Mouse (Mus musculus): ENCODE results near the gene Lrrfip2. TPM values are rescaled to one million over a fixed set of nuclear protein-coding genes. Genes with fewer than 3 reads are reported as not detected.

Lrrfip2 gene
- total and polyA plus RNA-seq, 3 experiments = 16.6 to 30.9 (median 25.2) TPM

- no peaks in the 10 kb centered on the region for H3K27me3 ChIP-seq (replicated peaks)
- H3K4me3 ChIP-seq (replicated peaks in 1 of 3; ENCODE audit: low read depth in 2 of 3, low read length in 2 of 3, poor library complexity in 1 of 3) = no peak overlapping the region
- dilution Hi-C loops (cut with MboI; ENCODE audit: extremely low pct_ligation_motif_present, extremely low pct_unique_long_range_greater_than_20kb, low sequenced_read_pairs) (no loop called here), in situ Hi-C loops (cut with MboI; ENCODE audit: low pct_ligation_motif_present, low pct_unique_long_range_greater_than_20kb, low sequenced_read_pairs) (no loop called here)
- no peak for TF ChIP-seq UBTF (IDR thresholded peaks at IDR 0.05; ENCODE audit: low read depth, low read length)
- H3K4me1 ChIP-seq (ENCODE audit: control insufficient read depth in 1 of 2, insufficient read depth in 2 of 2) = peaks cover 7 to 23% of the 10 kb centered on the region in 2 experiments
- DNase-seq (ENCODE audit: extremely low read depth) = no peak
- no peak overlapping the region for H3K27ac ChIP-seq (ENCODE audit: insufficient read depth, low read depth)
- H3K9me3 ChIP-seq (replicated peaks; ENCODE audit: low read length) = peaks cover 9% of the 10 kb centered on the region
- H3K79me2 ChIP-seq (replicated peaks; ENCODE audit: control insufficient read depth, extremely low read depth, insufficient read depth, poor library complexity, severe bottlenecking) = no peaks in the 10 kb centered on the region
- no peaks in the 10 kb centered on the region for H3K36me3 ChIP-seq (replicated peaks in 1 of 2; ENCODE audit: control insufficient read depth in 1 of 2, insufficient read depth in 1 of 2, low read length in 1 of 2)
- H3K9ac ChIP-seq (ENCODE audit: insufficient read depth, low read depth) = no peak overlapping the region
- H3K4me2 ChIP-seq (ENCODE audit: insufficient read depth, low read depth, poor library complexity, severe bottlenecking) = no peak overlapping the region
These were observed 36.6 kb upstream of the Lrrfip2 start for GRCm38 (mm10) chr9:111080801-111081200.

GRCm38 (mm10) chr9:111081765-111082164 lies 35.6 kb upstream of the Lrrfip2 start:
- Histone ChIP-seq H3K9ac (ENCODE audit: insufficient read depth, low read depth) (no peak overlapping the region), H3K4me1 (ENCODE audit: control insufficient read depth in 1 of 2, insufficient read depth in 2 of 2) (peaks cover 9 to 25% of the 10 kb centered on the region in 2 experiments), H3K27ac (ENCODE audit: insufficient read depth, low read depth) (no peak overlapping the region), H3K4me2 (ENCODE audit: insufficient read depth, low read depth, poor library complexity, severe bottlenecking) (no peak overlapping the region), H3K79me2 (replicated peaks; ENCODE audit: control insufficient read depth, extremely low read depth, insufficient read depth, poor library complexity, severe bottlenecking) (no peaks in the 10 kb centered on the region), H3K27me3 (replicated peaks) (no peaks in the 10 kb centered on the region), H3K9me3 (replicated peaks; ENCODE audit: low read length) (peaks cover 7% of the 10 kb centered on the region), H3K36me3 (replicated peaks in 1 of 2; ENCODE audit: control insufficient read depth in 1 of 2, insufficient read depth in 1 of 2, low read length in 1 of 2) (no peaks in the 10 kb centered on the region), H3K4me3 (replicated peaks in 1 of 3; ENCODE audit: low read depth in 2 of 3, low read length in 2 of 3, poor library complexity in 1 of 3) (no peak overlapping the region)
- no peak for TF ChIP-seq JUND (conservative IDR thresholded peaks at IDR 0.05; ENCODE audit: low read depth, low read length)
- TF ChIP-seq PAX5 (IDR thresholded peaks at IDR 0.05; ENCODE audit: low read length) = no peak
- in situ Hi-C loops (cut with MboI; ENCODE audit: low pct_ligation_motif_present, low pct_unique_long_range_greater_than_20kb, low sequenced_read_pairs) (no loop called here), dilution Hi-C loops (cut with MboI; ENCODE audit: extremely low pct_ligation_motif_present, extremely low pct_unique_long_range_greater_than_20kb, low sequenced_read_pairs) (no loop called here)
- no peak for DNase-seq (ENCODE audit: extremely low read depth)

GRCm38 (mm10) chr9:111085329-111085728 lies 32.1 kb upstream of the Lrrfip2 start:
- Histone ChIP-seq H3K4me1 (ENCODE audit: control insufficient read depth in 1 of 2, insufficient read depth in 2 of 2) (peaks cover 13 to 31% of the 10 kb centered on the region in 2 experiments), H3K4me2 (ENCODE audit: insufficient read depth, low read depth, poor library complexity, severe bottlenecking) (no peak overlapping the region), H3K9me3 (replicated peaks; ENCODE audit: low read length) (no peaks in the 10 kb centered on the region), H3K4me3 (replicated peaks in 1 of 3; ENCODE audit: low read depth in 2 of 3, low read length in 2 of 3, poor library complexity in 1 of 3) (no peak overlapping the region), H3K27me3 (replicated peaks) (peaks cover 2% of the 10 kb centered on the region), H3K27ac (ENCODE audit: insufficient read depth, low read depth) (no peak overlapping the region), H3K79me2 (replicated peaks; ENCODE audit: control insufficient read depth, extremely low read depth, insufficient read depth, poor library complexity, severe bottlenecking) (no peaks in the 10 kb centered on the region), H3K36me3 (replicated peaks in 1 of 2; ENCODE audit: control insufficient read depth in 1 of 2, insufficient read depth in 1 of 2, low read length in 1 of 2) (no peaks in the 10 kb centered on the region), H3K9ac (ENCODE audit: insufficient read depth, low read depth) (no peak overlapping the region)
- dilution Hi-C loops (cut with MboI; ENCODE audit: extremely low pct_ligation_motif_present, extremely low pct_unique_long_range_greater_than_20kb, low sequenced_read_pairs) (no loop called here), in situ Hi-C loops (cut with MboI; ENCODE audit: low pct_ligation_motif_present, low pct_unique_long_range_greater_than_20kb, low sequenced_read_pairs) (no loop called here)
- TF ChIP-seq CTCF (conservative IDR thresholded peaks at IDR 0.05 in 1 of 2, IDR thresholded peaks at IDR 0.05 in 1 of 2; ENCODE audit: low read depth in 2 of 2, low read length in 2 of 2) (no peak), USF2 (conservative IDR thresholded peaks at IDR 0.05; ENCODE audit: low read depth, low read length) (no peak), MAFK (IDR thresholded peaks at IDR 0.05; ENCODE audit: insufficient replicate concordance, low read length) (no peak), ZC3H11A (IDR thresholded peaks at IDR 0.05; ENCODE audit: low read depth, low read length) (no peak), POLR2A (IDR thresholded peaks at IDR 0.05; ENCODE audit: low read depth, low read length) (no peak), MAX (IDR thresholded peaks at IDR 0.05; ENCODE audit: low read length) (no peak), RAD21 (IDR thresholded peaks at IDR 0.05; ENCODE audit: low read depth, low read length) (no peak), ZKSCAN1 (IDR thresholded peaks at IDR 0.05; ENCODE audit: borderline replicate concordance, low read depth, low read length) (no peak), CHD1 (IDR thresholded peaks at IDR 0.05; ENCODE audit: low read depth, low read length) (no peak), MAZ (IDR thresholded peaks at IDR 0.05; ENCODE audit: low read depth, low read length) (no peak), CHD2 (IDR thresholded peaks at IDR 0.05; ENCODE audit: low read length) (no peak), IRF4 (IDR thresholded peaks at IDR 0.05; ENCODE audit: low read depth, low read length) (no peak), NELFE (IDR thresholded peaks at IDR 0.05; ENCODE audit: low read depth, low read length) (no peak), UBTF (IDR thresholded peaks at IDR 0.05; ENCODE audit: low read depth, low read length) (no peak), GABPA (IDR thresholded peaks at IDR 0.05; ENCODE audit: insufficient replicate concordance, low read depth, low read length) (no peak), TCF12 (IDR thresholded peaks at IDR 0.05; ENCODE audit: low read depth, low read length) (no peak), EP300 (IDR thresholded peaks at IDR 0.05; ENCODE audit: low read length) (no peak)
- DNase-seq (ENCODE audit: extremely low read depth) = no peak
